Mouse (Mus musculus) brain, embryonic 18.5 days (tissue): ENCODE measurements at regions not wholly inside any gene's neighbourhood (a gene's known extent, or its start where the extent isn't known, plus 50 kb on each side); places are given as distances from the start of the nearest gene placed in this dataset.

Experiments used
- DNase-seq: peaks from one replicate; pipeline ENCODE4 v3.0.0-alpha.2; 2012; ENCODE audit warnings: low read depth, low spot score

DNA sequence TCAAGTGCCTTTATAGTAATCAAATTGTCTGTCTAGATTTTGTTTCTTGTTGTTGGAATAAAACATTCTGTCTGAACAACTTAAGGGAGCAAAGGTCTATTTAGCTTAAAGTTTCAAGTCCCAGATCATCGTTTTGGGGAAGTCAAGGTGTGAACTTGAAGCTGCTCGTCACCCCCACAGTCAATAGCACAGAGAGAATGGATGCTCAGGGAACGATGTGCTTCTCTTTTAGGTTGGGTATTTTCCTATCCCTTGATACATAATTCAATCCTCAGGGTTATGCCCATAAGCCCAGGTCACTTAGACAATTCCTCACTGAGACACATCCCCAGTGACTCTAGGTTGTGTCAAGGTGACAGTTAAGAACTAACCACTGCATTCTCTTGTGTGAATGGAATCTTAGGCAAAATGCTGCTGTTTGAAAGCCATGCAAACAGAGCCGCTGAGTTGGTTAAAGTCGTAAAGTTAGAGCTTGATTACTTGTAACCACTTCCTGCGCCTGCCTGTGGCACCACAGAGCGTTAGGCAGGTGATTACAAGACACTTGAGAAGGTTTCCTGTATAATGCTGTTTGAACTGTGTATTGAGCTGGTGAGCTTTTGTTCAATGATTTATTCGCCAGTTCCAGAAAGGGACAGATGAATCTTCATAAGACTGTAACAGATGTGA lies 170.2 kb downstream of the Btg1 start:
- no peak for DNase-seq

DNA sequence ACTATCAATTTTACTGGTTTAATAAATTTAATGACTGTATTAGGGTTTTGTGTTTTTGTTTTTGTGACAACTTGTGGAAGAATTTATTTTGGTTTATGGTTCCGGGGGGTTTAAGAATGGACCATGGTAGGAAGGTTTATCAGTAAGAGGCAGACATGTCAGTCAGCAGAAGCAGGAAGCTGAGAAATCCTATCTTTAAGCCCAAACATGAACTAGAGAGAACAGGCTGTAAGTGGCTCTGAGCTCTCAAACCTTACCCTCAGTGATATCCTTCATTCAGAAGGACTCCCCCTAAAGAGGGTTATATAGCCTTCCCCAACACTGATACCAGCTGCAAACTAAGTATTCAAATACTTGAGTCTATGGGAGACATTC lies 170.8 kb downstream of the Btg1 start:
- no peak for DNase-seq

DNA sequence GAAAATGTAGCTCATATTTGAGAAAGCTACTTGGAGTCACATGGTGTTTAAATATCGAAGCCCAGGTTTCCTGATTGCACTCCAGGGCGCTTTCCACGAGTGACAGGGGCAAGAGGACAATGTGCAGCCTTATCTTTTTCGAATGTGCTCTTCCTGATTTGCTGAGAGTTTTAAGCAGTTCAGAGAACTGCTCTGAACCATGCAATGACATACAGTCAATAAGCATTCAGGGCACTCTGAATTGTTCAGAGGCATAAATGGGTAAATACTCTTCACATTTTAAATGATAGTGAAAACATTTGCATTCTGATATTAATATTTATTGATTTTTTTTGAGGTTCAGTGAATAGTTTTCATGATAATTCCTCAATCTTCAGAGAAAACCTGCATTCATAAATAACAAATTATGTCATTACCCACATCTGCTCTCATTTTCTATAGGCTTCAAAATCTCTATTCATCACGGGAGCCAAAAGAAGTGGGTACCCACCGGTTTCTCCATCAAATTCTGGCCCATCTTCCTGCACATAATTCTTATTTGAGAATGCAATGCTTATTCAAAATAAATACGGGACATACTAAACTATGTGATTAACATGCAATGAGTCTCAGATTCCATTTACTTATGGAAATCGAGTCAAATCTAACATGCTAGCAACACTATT lies 171.7 kb downstream of the Btg1 start:
- no peak for DNase-seq

DNA sequence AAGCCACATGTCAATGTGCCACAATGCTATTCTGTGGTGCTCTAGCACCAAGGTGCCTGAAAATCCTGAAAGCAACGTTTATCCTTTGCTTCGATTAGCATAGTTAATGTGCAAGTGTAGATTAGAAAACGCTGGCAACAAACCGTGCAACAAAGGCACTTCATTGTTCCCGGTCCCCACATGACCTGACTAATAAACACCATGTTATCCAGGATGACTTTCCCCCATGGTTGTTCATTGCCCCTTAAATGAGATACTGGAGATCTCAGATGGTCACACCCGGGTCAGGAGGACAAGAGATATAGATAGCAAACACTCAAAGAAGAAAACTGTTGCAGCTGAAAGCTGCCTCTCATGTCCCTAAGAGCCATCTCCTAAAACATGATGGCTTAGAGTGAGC lies 180.3 kb downstream of the Btg1 start:
- DNase-seq, result no peak

DNA sequence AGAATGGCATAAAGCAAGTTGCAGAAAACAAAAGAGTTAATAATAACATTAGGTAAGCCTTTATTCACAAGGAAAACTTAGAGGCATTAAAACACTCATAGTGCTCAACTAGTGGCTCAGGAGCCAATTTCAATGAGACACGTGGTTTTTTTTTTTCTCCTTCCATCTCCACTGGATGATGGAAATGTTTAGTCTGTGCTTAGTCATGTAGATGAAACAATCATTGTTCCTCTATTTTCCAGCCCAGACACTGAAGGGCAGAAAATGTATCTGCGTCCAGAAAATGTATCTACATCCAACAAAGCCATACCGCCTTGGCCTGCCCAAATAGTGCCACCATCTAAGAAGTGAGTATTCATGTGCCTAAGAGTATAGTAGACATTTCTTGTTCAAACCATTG lies 184.0 kb downstream of the Btg1 start:
- DNase-seq, result no peak

DNA sequence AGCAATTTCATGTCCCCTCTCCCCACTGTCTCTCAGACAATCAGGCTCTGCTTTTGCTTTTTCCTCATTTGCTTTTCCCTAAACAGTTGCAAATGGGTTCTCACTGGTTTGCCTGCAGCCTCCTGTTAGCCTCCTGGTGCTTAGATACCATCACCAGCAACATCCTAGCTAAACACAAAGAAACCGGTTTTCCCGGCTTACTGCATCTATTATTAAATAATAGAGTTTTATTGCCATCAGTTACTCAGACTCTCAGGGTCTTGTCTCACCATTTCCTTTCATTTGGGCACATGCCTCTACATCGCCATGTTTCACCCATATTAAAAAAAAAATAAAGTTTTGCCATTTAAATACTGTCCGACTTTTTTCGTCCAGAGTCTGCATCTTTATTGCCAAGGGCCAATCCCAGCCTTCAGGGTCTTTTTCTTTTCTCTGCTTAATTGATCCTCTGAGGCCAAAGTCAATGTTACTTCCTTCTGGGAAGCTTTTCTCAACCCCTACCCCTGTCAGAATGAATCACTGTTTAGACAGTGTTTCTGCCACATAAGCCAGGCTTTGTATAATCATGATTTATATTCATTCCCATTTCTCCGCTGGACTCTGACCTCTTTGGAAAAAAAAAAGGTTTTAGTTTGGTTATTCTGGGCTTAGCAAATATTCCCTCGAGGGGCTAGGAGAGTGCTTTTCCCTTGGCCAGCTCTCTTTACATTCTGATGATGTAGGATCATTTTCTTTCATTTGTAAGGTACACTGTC lies 187.4 kb downstream of the Btg1 start:
- no peak for DNase-seq

DNA sequence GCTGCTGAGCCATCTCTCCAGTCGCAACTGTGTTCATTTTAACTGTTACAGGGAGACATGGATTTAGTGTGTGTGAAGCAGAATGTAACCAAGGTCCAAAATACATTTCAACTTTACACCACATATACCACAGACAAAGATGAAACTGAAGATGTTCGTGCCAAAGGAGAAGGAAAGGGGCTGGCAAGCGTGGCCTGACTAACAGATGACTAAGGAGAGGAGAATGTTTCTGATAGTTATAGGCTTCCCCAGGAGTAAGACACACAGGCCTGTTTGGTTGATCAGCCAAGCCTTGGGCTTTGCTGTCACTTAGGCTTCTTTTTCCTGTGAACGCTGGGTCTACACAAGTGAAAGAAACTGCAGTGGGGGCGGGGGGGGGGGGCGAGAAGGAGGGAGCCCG lies 189.8 kb downstream of the Btg1 start:
- DNase-seq, result no peak

DNA sequence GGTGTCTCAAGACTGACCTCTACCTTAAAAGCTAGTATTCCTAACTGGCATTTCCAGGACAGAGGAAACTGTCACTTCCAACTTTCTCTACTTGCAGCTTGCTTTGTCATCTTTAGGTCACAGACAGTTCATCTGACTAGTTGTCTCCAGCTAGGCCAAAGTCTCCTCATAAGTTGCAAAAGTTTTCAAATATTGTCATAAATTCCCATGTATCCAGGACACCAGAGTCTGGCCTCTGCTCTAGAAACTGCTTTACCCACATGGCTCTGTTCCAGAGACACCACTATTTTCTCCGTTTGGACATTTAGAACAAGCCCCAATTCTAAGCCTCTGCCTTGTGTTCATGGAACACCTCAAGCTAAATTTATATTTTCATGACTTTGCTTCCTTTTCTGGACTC lies 205.0 kb downstream of the Btg1 start:
- DNase-seq, result no peak

DNA sequence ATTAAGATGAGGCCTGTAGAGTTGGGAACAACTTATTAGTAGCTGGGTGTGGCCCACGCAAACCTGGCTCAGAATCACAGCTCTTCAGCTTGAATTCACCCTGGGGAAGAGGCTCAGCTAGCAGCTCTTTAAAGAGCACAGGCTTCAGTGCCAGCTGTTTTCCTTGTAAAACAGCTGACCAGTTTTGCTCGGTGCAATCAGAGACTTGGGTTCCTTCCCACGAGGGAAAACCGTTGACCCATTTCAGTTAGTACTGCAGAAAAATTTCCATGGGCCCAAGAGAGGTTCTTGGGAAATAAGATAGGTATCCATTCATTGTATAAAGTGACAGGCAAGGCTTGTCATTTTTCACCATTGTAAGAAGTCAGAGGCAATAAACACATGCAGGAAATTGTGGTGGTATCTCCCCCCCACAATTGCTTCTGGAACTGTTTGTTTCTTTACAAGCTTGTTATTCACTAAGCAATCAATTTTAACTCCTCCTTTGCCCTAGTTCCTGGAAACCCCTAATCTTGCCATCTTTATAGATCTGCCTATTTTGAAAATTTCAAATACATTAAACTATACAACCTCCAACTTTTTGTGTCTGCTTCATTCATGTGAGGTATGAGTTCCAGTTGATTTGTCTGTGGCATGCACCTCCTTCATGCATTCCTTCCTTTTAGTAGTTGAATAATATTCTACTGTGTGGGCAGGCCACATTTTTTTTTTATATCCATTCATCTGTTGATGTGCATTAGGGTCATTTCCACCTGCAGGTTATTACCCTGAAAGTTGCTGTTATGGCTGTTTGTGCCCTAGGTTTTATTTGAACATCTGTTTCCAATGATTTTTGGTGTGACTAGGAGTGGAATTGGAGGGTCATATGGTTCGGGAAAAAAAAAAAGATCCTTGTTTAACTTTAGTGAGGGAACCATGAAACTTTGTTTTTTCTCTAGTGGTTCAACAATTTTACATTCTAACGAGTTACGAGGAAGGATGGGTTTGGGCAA lies 205.8 kb downstream of the Btg1 start:
- no peak for DNase-seq

DNA sequence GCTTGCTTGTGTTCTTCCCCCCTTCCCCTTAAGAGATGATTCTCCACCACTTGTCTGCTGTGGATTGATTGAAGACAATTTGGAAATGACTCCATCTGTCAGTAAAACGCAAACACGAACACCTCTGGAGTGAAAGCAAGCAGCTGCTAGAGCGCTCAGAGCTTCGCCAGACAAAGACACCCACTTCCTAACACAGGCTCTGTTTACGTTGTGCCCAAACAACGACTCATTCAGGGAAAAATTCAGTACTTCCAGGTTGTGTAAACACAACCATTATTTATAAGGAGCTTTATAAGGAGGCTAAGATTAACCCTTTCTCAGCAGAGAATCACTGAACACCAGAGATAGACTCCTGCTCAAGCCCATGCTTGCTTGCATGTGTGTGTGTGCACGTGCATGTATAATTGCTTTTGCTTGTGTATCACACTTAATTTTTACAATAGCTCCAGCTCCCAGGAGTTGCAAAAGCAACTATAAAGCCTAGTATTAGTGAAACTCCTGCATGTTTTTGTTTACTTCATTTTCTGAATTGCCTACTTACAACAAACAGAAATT lies 209.5 kb downstream of the Btg1 start:
- DNase-seq, result no peak

DNA sequence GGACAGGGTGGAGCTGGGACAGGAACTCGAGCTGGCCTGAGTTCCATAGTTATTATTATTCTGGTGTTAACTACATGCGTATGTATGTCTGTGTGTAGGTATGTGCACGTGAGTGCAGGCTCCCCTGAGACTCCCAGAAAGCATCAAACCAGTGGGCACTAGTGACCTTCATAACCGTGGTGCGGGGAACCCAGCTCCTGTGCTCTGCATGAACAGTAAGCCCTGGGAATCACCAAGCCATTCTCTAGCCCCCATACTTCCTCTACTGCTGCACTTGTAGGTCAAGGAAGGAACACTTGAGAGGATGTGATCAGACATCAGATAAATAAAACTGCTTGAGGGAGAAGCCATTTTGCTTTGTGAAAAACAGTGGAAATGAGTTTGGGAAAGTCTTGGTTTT lies 211.2 kb downstream of the Btg1 start:
- no peak for DNase-seq

DNA sequence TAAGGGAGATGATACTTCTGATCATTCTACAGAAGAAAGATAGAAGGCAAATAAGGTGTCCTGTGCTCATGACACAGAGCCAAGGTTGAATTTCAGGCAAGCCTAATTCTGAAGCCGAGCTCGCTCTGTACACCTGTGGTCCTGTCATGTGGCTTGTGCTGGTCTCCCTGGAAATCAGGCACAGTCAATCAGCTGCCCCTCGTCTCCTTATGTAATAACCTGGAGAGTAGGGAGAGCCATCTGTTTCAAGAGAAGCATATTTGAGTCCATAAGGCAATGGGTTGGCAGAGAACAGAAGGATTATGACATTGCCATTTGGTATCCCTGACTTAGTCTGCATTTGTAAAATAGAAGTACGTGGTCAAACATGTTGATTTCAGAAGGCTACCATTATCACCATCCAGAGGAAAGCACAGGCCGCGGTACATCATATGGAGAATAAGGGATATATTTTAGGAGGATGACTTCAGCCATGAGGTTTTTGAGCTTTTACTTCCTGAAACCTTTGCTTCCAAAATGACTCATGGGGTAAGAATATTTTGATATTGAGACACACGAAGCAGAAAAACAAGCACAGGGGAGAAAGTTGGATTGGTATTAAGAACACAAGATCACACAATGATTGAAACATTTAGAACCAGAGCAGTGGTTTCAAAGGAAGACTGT lies 211.9 kb downstream of the Btg1 start:
- DNase-seq, result no peak

DNA sequence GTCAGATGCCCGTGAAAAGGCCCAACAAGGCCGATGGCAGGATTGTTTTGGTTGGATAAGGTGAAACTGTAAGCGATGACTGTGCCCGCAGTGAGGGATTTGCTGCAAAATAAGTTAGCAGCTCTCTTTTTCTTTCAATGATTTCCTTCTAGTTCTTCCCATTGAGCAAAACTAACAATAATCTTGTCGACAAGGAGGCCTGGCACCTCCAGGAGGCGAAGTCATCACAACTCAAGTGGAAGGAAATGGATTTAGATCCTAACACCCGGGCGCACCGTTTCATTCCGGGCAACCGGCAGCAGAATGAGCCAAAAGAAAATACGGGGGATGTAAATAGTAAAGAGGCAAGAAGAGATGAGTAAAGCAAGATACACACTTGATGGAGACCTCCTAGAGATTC lies 214.3 kb downstream of the Btg1 start:
- no peak for DNase-seq

DNA sequence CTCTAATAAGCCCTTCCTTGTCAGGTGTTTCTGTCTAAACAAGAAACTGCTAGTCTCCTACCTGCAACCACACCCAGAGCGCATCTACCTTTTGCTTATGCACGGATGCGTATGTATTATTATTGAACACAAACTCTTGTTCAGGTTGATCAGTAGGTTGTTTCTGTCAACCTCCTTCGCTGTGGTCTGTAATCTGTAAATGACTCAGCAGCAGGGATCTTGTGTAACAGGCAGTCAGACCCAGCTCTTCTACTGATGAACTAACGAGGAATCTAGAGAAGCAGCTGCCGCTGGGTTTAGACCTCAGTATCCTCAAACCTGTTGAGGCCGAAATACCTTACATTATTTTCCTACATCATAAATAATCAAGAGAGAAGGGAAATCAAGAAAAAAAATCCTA lies 220.4 kb downstream of the Btg1 start:
- no peak for DNase-seq

DNA sequence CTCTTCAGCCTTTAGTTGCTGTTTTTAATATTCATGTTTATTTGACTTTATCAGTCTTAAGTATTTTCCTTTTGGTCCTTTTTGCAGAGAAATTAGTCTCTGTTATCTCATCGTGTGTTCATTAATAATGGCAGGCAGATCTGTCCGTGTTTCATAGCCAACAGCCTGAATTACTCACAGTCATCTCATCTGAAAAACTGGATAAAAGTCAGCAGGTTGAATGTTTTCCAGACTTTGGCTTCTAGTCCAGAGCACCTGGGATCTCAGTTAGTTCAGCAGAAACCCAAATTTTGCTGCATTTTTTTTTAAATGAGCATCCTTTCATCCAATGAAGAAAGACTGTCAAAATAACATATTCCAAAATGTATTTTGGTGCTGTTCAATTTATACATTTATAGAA lies 224.3 kb downstream of the Btg1 start:
- DNase-seq, result no peak

DNA sequence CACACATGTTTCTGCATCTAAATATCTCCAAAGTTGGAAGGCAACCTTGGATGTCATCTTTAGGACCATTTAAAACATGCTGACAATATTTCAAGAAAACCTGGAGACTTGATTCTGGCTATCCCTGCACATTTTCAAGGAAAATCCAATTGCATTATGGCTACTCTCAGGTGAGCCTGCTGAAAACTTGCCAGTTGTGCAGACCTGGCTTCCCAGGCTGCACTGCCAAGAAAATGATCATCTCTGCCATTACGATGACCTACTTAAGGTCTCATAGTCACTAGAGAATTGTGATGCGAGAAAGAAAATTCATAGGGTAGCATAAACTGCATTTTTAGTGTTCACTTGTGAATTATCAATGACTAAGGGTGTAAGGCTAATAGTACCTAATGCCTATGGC lies 225.2 kb downstream of the Btg1 start:
- DNase-seq, result no peak

DNA sequence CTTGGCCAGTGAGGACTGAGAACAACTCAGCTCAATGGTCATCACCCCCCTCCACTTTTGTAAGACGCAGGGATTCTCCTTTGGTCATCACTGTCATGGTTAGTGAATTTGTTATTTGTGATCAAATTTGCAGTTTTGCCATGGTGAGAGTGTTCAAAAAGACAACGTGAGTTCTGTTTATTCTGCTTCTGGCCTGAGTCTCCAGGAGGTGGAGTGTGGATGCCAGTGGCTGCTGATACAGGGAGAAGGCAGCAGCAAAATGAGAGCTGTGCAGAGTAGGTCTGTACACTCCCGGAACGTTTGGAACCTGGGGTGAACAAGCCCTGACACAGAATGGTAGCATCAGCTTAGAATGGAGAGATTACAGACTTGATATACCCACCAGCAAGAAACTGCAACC lies 229.1 kb downstream of the Btg1 start:
- no peak for DNase-seq

DNA sequence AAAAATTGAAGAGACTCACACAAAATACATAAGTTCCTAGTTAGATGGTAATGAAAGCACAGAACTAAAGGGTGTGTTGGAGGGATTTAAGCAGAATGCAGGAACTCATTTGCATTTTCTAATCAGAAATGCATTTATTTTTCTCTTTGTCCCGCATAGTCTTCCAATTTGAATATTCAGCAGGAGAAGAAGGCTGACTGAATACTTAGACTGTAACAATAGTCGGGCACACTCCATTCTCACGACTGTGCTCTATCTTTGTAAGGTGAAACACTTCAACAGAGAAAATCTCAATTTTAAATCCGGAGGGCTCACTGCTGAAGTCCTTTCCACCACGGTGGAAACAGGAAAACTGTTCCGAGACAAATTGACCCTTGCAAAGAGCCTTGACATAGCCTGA lies 230.2 kb downstream of the Btg1 start:
- DNase-seq, result no peak

DNA sequence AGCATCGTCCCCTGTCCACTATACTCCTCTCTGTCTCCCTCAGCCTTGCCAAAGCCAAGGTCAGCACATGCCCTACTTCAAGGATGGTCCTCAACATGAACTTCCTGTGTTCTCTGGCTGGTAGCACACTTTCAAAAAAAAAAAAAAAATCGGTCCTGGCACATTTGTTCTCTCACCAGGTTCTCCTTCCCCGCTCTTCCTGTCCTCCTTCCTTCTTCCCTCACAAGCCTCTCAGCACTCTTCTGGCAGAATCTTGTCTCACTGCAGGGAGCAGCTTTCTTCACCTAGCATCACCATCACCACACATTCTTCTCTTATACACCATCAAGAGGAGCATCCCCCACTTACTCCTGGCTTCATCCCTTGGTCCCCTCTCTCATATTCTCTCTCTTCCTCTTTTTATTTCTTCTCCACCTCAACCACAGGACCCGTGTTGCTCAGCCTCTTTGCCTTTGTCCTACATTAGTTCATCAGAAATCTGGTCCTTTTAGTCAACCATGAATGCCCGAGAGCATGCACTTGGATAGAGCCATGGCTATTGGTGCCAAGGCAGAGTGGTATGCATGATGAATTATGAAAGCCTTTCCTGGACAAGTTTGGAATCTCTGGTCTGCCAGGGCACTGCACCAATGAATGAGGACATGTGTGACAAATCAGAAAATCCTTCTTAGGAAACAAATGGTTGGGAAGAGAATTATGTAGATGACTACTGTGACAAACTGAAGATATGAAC lies 230.8 kb downstream of the Btg1 start:
- DNase-seq, result no peak

DNA sequence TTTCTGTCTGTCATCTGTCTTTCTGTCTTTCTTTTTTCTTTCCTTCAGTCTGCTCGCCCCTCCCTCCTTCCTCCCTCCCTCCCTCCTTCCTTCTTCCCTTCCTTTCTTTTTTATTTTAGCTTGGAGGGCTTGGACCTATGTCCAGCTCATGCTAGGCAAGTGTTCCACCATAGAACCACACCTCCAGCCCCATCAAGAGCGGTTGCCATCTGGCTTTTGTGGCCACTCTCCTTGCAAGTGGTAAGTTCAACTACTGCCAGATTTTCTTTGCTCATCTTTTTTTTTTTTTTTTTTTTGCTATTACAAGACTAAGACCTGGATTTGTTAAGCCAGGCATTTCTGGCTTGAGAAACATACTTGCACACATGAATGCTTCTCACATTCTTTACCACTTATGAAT lies 231.7 kb downstream of the Btg1 start:
- no peak for DNase-seq
